Mouse (Mus musculus) CH12.LX (cell line): ENCODE results near the gene Nipsnap3a. TPM values are rescaled to one million over a fixed set of nuclear protein-coding genes. Genes with fewer than 3 reads are reported as not detected.

Experiments
- DNase-seq: peaks from one replicate; pipeline ENCODE4 v3.0.0-alpha.2; 2013; ENCODE audit errors: extremely low read depth
- H3K27ac ChIP-seq: 2 replicates; pipeline ENCODE4 v1.5.1; 2012; ENCODE audit warnings: low read depth, mild to moderate bottlenecking, control low read depth, moderate library complexity; ENCODE audit not compliant: insufficient read depth
- H3K27me3 ChIP-seq: replicated peaks from 2 replicates; pipeline ENCODE3; 2012; ENCODE audit warnings: inconsistent platforms
- H3K36me3 ChIP-seq, 2 experiments: replicated peaks in 1 of 2; 2 replicates each; pipeline versions ENCODE3 to v1.6.1; 2012; ENCODE audit warnings: inconsistent platforms in 1 of 2, low read length in 1 of 2, mild to moderate bottlenecking in 1 of 2, mixed read lengths in 1 of 2, moderate library complexity in 1 of 2; ENCODE audit not compliant: control insufficient read depth in 1 of 2, insufficient read depth in 1 of 2
- H3K4me1 ChIP-seq, 2 experiments: 2 replicates each; pipeline ENCODE4 v1.6.1; 2012; ENCODE audit warnings: inconsistent platforms in 1 of 2, moderate library complexity in 1 of 2; ENCODE audit not compliant: insufficient read depth in 2 of 2, control insufficient read depth in 1 of 2
- H3K4me2 ChIP-seq: 2 replicates; pipeline ENCODE4 v1.6.1; 2012; ENCODE audit warnings: low read depth, mild to moderate bottlenecking, control low read depth; ENCODE audit not compliant: poor library complexity, insufficient read depth, severe bottlenecking
- H3K4me3 ChIP-seq, 3 experiments: fragments of 150-350 bp in 1 of 3; sonication (generic) in 1 of 3; replicated peaks in 1 of 3; 2 replicates each; pipeline versions ENCODE3 to v1.5.1; 2011 to 2012; ENCODE audit warnings: low read depth in 2 of 3, low read length in 2 of 3, mild to moderate bottlenecking in 2 of 3, moderate library complexity in 2 of 3, control low read depth in 1 of 3, improper control_type of control experiment in 1 of 3, inconsistent platforms in 1 of 3, mixed read lengths in 1 of 3; ENCODE audit not compliant: poor library complexity in 1 of 3
- H3K79me2 ChIP-seq: replicated peaks from 2 replicates; pipeline ENCODE4 v1.6.1; 2012; ENCODE audit warnings: mild to moderate bottlenecking, moderate library complexity; ENCODE audit not compliant: control insufficient read depth, poor library complexity, insufficient read depth, severe bottlenecking; ENCODE audit errors: extremely low read depth
- H3K9ac ChIP-seq: 2 replicates; pipeline ENCODE4 v1.6.1; 2012; ENCODE audit warnings: low read depth, mild to moderate bottlenecking, control low read depth, moderate library complexity; ENCODE audit not compliant: insufficient read depth
- H3K9me3 ChIP-seq: replicated peaks from 2 replicates; pipeline ENCODE3; 2012; ENCODE audit warnings: low read length, inconsistent platforms, mixed read lengths
- BHLHE40 ChIP-seq: IDR thresholded peaks from 2 replicates; pipeline ENCODE4 v1.6.1; 2011; ENCODE audit warnings: mild to moderate bottlenecking, low read depth, low read length, improper control_type of control experiment
- CTCF ChIP-seq, 2 experiments: IDR thresholded peaks in 1 of 2; conservative IDR thresholded peaks in 1 of 2; 2 replicates each; pipeline ENCODE4 v1.5.1; 2011 to 2012; ENCODE audit warnings: low read depth in 2 of 2, low read length in 2 of 2, improper control_type of control experiment in 1 of 2, inconsistent platforms in 1 of 2, mild to moderate bottlenecking in 1 of 2, moderate library complexity in 1 of 2
- E2F4 ChIP-seq: IDR thresholded peaks from 2 replicates; pipeline ENCODE4 v1.6.1; 2011; ENCODE audit warnings: low read depth, low read length, improper control_type of control experiment; ENCODE audit not compliant: insufficient replicate concordance
- EP300 ChIP-seq: IDR thresholded peaks from 2 replicates; pipeline ENCODE4 v1.6.1; 2011; ENCODE audit warnings: low read length, improper control_type of control experiment
- ETS1 ChIP-seq: conservative IDR thresholded peaks from 2 replicates; pipeline ENCODE4 v1.6.1; 2012; ENCODE audit warnings: low read depth, mild to moderate bottlenecking, inconsistent platforms, low read length, improper control_type of control experiment, moderate library complexity
- IRF4 ChIP-seq: IDR thresholded peaks from 2 replicates; pipeline ENCODE4 v1.6.1; 2014; ENCODE audit warnings: low read depth, mild to moderate bottlenecking, inconsistent platforms, low read length, improper control_type of control experiment
- KAT2A ChIP-seq: IDR thresholded peaks from 2 replicates; pipeline ENCODE4 v1.6.1; 2012; ENCODE audit warnings: low read length, improper control_type of control experiment, inconsistent platforms; ENCODE audit not compliant: insufficient replicate concordance
- MAZ ChIP-seq: IDR thresholded peaks from 2 replicates; pipeline ENCODE4 v1.6.1; 2012; ENCODE audit warnings: low read depth, mild to moderate bottlenecking, inconsistent platforms, low read length, improper control_type of control experiment, moderate library complexity
- MXI1 ChIP-seq: IDR thresholded peaks from 2 replicates; pipeline ENCODE4 v1.6.1; 2011; ENCODE audit warnings: mild to moderate bottlenecking, low read depth, low read length, improper control_type of control experiment
- MYC ChIP-seq: IDR thresholded peaks from 2 replicates; pipeline ENCODE4 v1.6.1; 2011; ENCODE audit warnings: low read depth, mild to moderate bottlenecking, improper control_type of control experiment, low read length
- NRF1 ChIP-seq: IDR thresholded peaks from 2 replicates; pipeline ENCODE4 v1.6.1; 2014; ENCODE audit warnings: low read depth, mild to moderate bottlenecking, inconsistent platforms, low read length, improper control_type of control experiment, moderate library complexity
- PAX5 ChIP-seq: IDR thresholded peaks from 2 replicates; pipeline ENCODE4 v1.6.1; 2012; ENCODE audit warnings: low read length, inconsistent platforms, mixed read lengths
- RAD21 ChIP-seq: IDR thresholded peaks from 2 replicates; pipeline ENCODE4 v1.6.1; 2011; ENCODE audit warnings: low read depth, mild to moderate bottlenecking, low read length, improper control_type of control experiment, moderate library complexity
- SIN3A ChIP-seq: IDR thresholded peaks from 2 replicates; pipeline ENCODE4 v1.6.1; 2012; ENCODE audit warnings: low read length, improper control_type of control experiment, inconsistent platforms
- SMC3 ChIP-seq: IDR thresholded peaks from 2 replicates; pipeline ENCODE4 v1.6.1; 2011; ENCODE audit warnings: low read depth, low read length, improper control_type of control experiment
- UBTF ChIP-seq: IDR thresholded peaks from 2 replicates; pipeline ENCODE4 v1.6.1; 2012; ENCODE audit warnings: low read depth, mild to moderate bottlenecking, inconsistent platforms, low read length, improper control_type of control experiment, moderate library complexity
- USF2 ChIP-seq: conservative IDR thresholded peaks from 2 replicates; pipeline ENCODE4 v1.6.1; 2011; ENCODE audit warnings: low read depth, low read length, improper control_type of control experiment
- ZC3H11A ChIP-seq: IDR thresholded peaks from 2 replicates; pipeline ENCODE4 v1.6.1; 2012; ENCODE audit warnings: low read depth, mild to moderate bottlenecking, inconsistent platforms, low read length, improper control_type of control experiment
- ZKSCAN1 ChIP-seq: IDR thresholded peaks from 2 replicates; pipeline ENCODE4 v1.6.1; 2012; ENCODE audit warnings: low read depth, inconsistent platforms, low read length, improper control_type of control experiment, borderline replicate concordance
- ZMIZ1 ChIP-seq: IDR thresholded peaks from 2 replicates; pipeline ENCODE4 v1.6.1; 2012; ENCODE audit warnings: low read depth, mild to moderate bottlenecking, inconsistent platforms, low read length, improper control_type of control experiment
- dilution Hi-C: fragments of 300-500 bp; cut with MboI; formaldehyde crosslinking; loops from 2 replicates; pipeline ENCODE4 v1.14.3; 2020; ENCODE audit warnings: low sequenced_read_pairs; ENCODE audit not compliant: extremely low pct_unique_long_range_greater_than_20kb, extremely low pct_ligation_motif_present
- in situ Hi-C: fragments of 300-500 bp; cut with MboI; formaldehyde crosslinking; loops from 3 replicates; pipeline ENCODE4 v1.14.3; 2019; ENCODE audit warnings: low sequenced_read_pairs, low pct_ligation_motif_present, low pct_unique_long_range_greater_than_20kb, mixed read lengths
- polyA plus RNA-seq: library from polyadenylated mRNA; unstranded; fragments of >175 nt; gene quantifications from 2 replicates; pipeline ENCODE4 v1.2.1, GENCODE M21; 2012; ENCODE audit warnings: low read depth; ENCODE audit not compliant: insufficient read length
- total RNA-seq, 2 experiments: library from RNA; depleted of rRNA; stranded (reverse); fragments of 300-350 nt in 1 of 2; fragments of >200 nt in 1 of 2; gene quantifications; 2 replicates each; pipeline ENCODE4 v1.2.3; 2012 to 2014

Nipsnap3a gene
- total and polyA plus RNA-seq, 3 experiments = not detected

- Histone ChIP-seq H3K4me1 (0 out of 4 replicates have a peak, but pooled peaks cover 0 to 2% of the 10 kb centered on the region in 2 experiments), H3K4me2 (no peak overlapping the region), H3K36me3 (no peaks in the 10 kb centered on the region), H3K27me3 (no peaks in the 10 kb centered on the region), H3K4me3 (no peak overlapping the region), H3K27ac (no peak overlapping the region)
- in situ Hi-C loops = no loop called here
- no peak for DNase-seq
- dilution Hi-C loops = no loop called here
- no peak for TF ChIP-seq MAZ
- TF ChIP-seq BHLHE40 = no peak
- TF ChIP-seq RAD21 = no peak
- no peak for TF ChIP-seq USF2
- TF ChIP-seq ZMIZ1 = no peak
- no peak for TF ChIP-seq E2F4
- no peak for TF ChIP-seq ETS1
- TF ChIP-seq MXI1 = no peak
- TF ChIP-seq IRF4 = no peak
- TF ChIP-seq KAT2A = no peak
- TF ChIP-seq SIN3A = no peak
- no peak for TF ChIP-seq SMC3
- no peak for TF ChIP-seq PAX5
- no peak for TF ChIP-seq UBTF
- TF ChIP-seq EP300 = no peak
- no peak for TF ChIP-seq NRF1
- no peak for TF ChIP-seq CTCF (conservative IDR thresholded peaks at IDR 0.05 in 1 of 2, IDR thresholded peaks at IDR 0.05 in 1 of 2; ENCODE audit: low read depth in 2 of 2, low read length in 2 of 2)
- TF ChIP-seq ZC3H11A = no peak
- TF ChIP-seq MYC = no peak
- TF ChIP-seq ZKSCAN1 = no peak
- TF ChIP-seq, all 38 proteins: peak for 0
- Histone ChIP-seq H3K9ac (no peak overlapping the region), H3K9me3 (no peaks in the 10 kb centered on the region), H3K79me2 (no peaks in the 10 kb centered on the region)
These were observed 57.4 kb downstream of the Nipsnap3a start for GRCm38 (mm10) chr4:53046238-53047022.

Other genes starting within 250 kb of the Nipsnap3a start
- gene Olfr275, start 174.7 kb upstream of the Nipsnap3a start, total RNA-seq (2012; rRNA removed) = not detected in 2 replicates
- gene Olfr275, start 174.7 kb upstream of the Nipsnap3a start, total RNA-seq (2014; rRNA removed) = not detected in 2 replicates
- not detected in 2 replicates for gene Olfr275, start 174.7 kb upstream of the Nipsnap3a start, polyA plus RNA-seq
- not detected in 2 replicates for gene Olfr273, start 130.0 kb upstream of the Nipsnap3a start, total RNA-seq (2012; rRNA removed)
- not detected in 2 replicates for gene Olfr273, start 130.0 kb upstream of the Nipsnap3a start, total RNA-seq (2014; rRNA removed)
- gene Olfr273, start 130.0 kb upstream of the Nipsnap3a start, polyA plus RNA-seq = not detected in 2 replicates
- not detected in 2 replicates for gene Olfr272, start 70.1 kb upstream of the Nipsnap3a start, total RNA-seq (2012; rRNA removed)
- not detected in 2 replicates for gene Olfr272, start 70.1 kb upstream of the Nipsnap3a start, total RNA-seq (2014; rRNA removed)
- gene Olfr272, start 70.1 kb upstream of the Nipsnap3a start, polyA plus RNA-seq = not detected in 2 replicates
- not detected in 2 replicates for gene Olfr270, start 24.7 kb upstream of the Nipsnap3a start, total RNA-seq (2012; rRNA removed)
- gene Olfr270, start 24.7 kb upstream of the Nipsnap3a start, total RNA-seq (2014; rRNA removed) = not detected in 2 replicates
- gene Olfr270, start 24.7 kb upstream of the Nipsnap3a start, polyA plus RNA-seq = not detected in 2 replicates
- gene Nipsnap3b, start 22.6 kb downstream of the Nipsnap3a start, total RNA-seq (2012; rRNA removed) = 29.7 and 33.7 TPM in 2 replicates
- 89.1 and 97.4 TPM in 2 replicates for gene Nipsnap3b, start 22.6 kb downstream of the Nipsnap3a start, total RNA-seq (2014; rRNA removed)
- 70.9 and 82.4 TPM in 2 replicates for gene Nipsnap3b, start 22.6 kb downstream of the Nipsnap3a start, polyA plus RNA-seq
- gene Abca1, start 170.6 kb downstream of the Nipsnap3a start, total RNA-seq (2012; rRNA removed) = 0.08 and 0.13 TPM in 2 replicates
- gene Abca1, start 170.6 kb downstream of the Nipsnap3a start, total RNA-seq (2014; rRNA removed) = 0.35 and 0.46 TPM in 2 replicates
- 0.46 and 0.55 TPM in 2 replicates for gene Abca1, start 170.6 kb downstream of the Nipsnap3a start, polyA plus RNA-seq